Mouse (Mus musculus) ovary, adult 2 months (tissue): Measurements from ENCODE around the gene Fgd4. TPM values are rescaled to one million over a fixed set of nuclear protein-coding genes. Genes with fewer than 3 reads are reported as not detected.

ENCODE experiments used
- polyA plus RNA-seq: library from polyadenylated mRNA; depleted of rRNA; stranded (reverse); fragments of >200 nt; gene quantifications from 2 replicates; pipeline ENCODE4 v1.2.3, GENCODE M21; 2012; rRNA removed

Gene Fgd4
- polyA plus RNA-seq = 3.1 and 3.2 TPM in 2 replicates

DNA sequence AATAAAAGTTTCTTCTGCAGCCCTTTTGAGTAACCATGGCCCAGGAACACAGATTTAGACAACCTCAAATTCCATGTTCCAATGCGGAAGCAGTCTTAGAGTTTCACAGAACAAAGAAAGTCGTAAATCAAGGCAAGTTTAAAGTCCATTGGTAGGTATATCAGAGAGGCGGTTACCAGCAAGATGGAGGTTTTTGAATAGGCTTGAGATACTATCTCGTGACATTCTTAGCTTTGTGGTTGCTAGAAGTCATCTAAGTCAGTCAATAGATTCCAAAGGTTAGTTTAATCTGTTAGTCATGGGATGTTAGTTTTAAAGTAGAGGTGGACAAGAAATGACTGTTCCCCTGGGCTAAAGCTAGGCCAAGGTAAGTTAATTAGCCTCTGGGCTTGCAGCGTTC lies at the start of gene Fgd4:
Gene Fgd4, minus strand, starts transcription at position 89 of the 400 bp plus-strand sequence.

Other genes with a start within 250 kb of the Fgd4 start
- 7.3 and 12.2 TPM in 2 replicates for gene Dnm1l, start 241.6 kb downstream of the Fgd4 start, polyA plus RNA-seq
- gene Olfr19, start 75.9 kb upstream of the Fgd4 start, polyA plus RNA-seq = not detected in 2 replicates
- 5.6 and 7.6 TPM in 2 replicates for gene Spag6l, start 228.9 kb upstream of the Fgd4 start, polyA plus RNA-seq